Mouse (Mus musculus) cerebral cortex, adult 2 months (tissue): ENCODE results near the gene Adcy7.

Experiments
- WGBS: fragments of 180-500 bp; shearing (Covaris S2); methylation state at CpG from one replicate; pipeline ENCODE4 v1.1.7; 2018; 5-methylcytosine and 5-hydroxymethylcytosine counted together

Gene Adcy7

GRCm38 (mm10) chr8:88330816-88331215 is 58.6 kb downstream of the Adcy7 start:
- WGBS: 90% methylated on average over 3 of the region's 3 CpGs

GRCm38 (mm10) chr8:88334384-88334783 is 62.2 kb downstream of the Adcy7 start:
- 79% methylated on average over 2 of the region's 2 CpGs for WGBS

- WGBS: 85% methylated on average over 3 of the region's 3 CpGs
These were observed 62.8 kb downstream of the Adcy7 start for GRCm38 (mm10) chr8:88334975-88335374.

GRCm38 (mm10) chr8:88339221-88339620 is 67.0 kb downstream of the Adcy7 start:
- 28% methylated on average over 3 of the region's 3 CpGs for WGBS

GRCm38 (mm10) chr8:88339887-88340695 is 67.9 kb downstream of the Adcy7 start:
- 76% methylated on average over 2 of the region's 2 CpGs for WGBS

- WGBS: 73% methylated on average over 4 of the region's 4 CpGs
These were observed 69.8 kb downstream of the Adcy7 start for GRCm38 (mm10) chr8:88342026-88342425.

- 31% methylated on average over 2 of the region's 2 CpGs for WGBS
These were observed 76.8 kb downstream of the Adcy7 start for GRCm38 (mm10) chr8:88349046-88349445.

- 54% methylated on average over 5 of the region's 5 CpGs for WGBS
These were observed 85.2 kb downstream of the Adcy7 start for GRCm38 (mm10) chr8:88357226-88357933.

GRCm38 (mm10) chr8:88357946-88358345 is 85.7 kb downstream of the Adcy7 start:
- WGBS: 62% methylated on average over 5 of the region's 5 CpGs

GRCm38 (mm10) chr8:88359959-88360358 is 87.8 kb downstream of the Adcy7 start:
- 81% methylated on average over 2 of the region's 2 CpGs for WGBS

GRCm38 (mm10) chr8:88361044-88361707 is 89.0 kb downstream of the Adcy7 start:
- under 1% methylated on average over 31 of the region's 31 CpGs for WGBS

GRCm38 (mm10) chr8:88361708-88362428 is 89.7 kb downstream of the Adcy7 start, which contains the start of gene Brd7:
Gene Brd7, minus strand, starts transcription at chr8:88362194.
- WGBS: under 1% methylated on average over 91 of the region's 91 CpGs

GRCm38 (mm10) chr8:88362446-88363150 is 90.4 kb downstream of the Adcy7 start:
- WGBS: 26% methylated on average over 11 of the region's 11 CpGs

GRCm38 (mm10) chr8:88369221-88369620 is 97.0 kb downstream of the Adcy7 start:
- WGBS: 36% methylated on average over 6 of the region's 6 CpGs

- 65% methylated on average over 3 of the region's 3 CpGs for WGBS
These were observed 97.6 kb downstream of the Adcy7 start for GRCm38 (mm10) chr8:88369805-88370204.

GRCm38 (mm10) chr8:88371522-88371921 is 99.3 kb downstream of the Adcy7 start:
- WGBS: 94% methylated on average over 2 of the region's 2 CpGs

GRCm38 (mm10) chr8:88376836-88377582 is 104.8 kb downstream of the Adcy7 start:
- 35% methylated on average over 19 of the region's 19 CpGs for WGBS
